Mouse (Mus musculus) spleen, adult 12 weeks (tissue): ENCODE data around the gene Plk1.
A peak's percentile ranks its signal among the peaks of the same experiment; 100 is the strongest.

Experiments
- DNase-seq: peaks from one replicate; pipeline ENCODE4 v3.0.0; 2022; ENCODE audit warnings: low spot score

Plk1 gene

DNA sequence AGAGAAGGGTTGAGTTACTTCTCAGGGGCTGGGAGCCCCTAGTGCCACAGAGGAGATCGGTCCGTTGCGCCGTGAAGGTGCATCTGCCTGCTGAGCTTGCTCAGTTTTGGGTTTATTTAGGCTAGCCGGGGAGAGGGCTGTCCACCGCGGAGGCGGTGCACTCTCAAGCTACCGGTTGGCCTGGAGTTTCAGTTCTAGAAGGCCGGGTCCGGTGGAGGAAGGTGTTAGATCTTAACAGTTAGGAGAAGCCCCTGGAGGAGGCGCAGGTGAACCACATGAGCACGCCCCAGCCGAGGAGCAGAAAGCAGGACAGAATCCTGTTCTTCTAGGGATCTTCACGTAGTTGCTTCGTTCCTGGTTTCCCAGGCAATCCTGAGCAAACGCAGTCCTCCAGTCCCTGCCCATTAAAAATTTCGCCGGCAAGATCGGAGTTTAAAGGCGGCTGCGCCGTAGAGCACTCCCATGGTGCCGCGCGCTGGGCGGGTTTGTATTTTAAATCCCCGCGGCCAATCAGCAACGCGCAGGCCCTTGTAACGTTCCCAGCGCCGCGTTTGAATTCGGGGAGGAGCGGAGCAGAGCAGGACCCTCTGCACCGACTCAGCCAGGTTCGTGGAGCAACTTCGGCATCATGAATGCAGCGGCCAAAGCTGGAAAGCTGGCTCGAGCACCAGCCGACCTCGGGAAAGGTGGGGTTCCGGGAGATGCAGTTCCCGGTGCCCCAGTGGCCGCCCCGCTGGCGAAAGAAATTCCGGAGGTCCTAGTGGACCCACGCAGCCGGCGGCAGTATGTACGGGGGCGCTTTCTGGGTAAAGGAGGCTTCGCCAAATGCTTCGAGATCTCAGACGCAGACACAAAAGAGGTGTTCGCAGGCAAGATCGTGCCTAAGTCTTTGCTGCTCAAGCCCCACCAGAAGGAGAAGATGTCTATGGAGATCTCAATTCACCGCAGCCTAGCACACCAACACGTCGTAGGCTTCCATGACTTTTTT lies at the start of gene Plk1:
Gene Plk1 (plus strand): TSS at position 525 of the 988 bp plus-strand sequence.
- DNase-seq: peak; percentile 73

DNA sequence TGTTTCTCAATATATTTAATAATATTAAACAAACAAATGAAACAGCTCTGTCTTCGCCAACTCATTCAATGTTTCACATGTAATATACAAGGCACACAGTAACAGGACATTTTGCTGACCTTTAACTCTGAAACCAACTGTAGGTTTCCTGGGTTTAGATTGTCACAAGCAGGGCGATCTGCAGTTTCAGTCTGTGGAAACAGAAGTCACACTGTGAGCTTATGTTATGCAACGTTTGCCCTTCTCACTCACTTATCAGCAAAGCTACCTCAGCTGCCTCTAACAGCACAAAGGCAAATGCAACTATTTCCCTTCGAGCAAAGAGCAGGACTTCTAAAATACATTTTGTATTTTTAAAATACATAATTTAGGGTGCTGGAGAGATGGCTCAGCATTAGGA lies 35.7 kb upstream of the Plk1 start:
- DNase-seq: no peak

DNA sequence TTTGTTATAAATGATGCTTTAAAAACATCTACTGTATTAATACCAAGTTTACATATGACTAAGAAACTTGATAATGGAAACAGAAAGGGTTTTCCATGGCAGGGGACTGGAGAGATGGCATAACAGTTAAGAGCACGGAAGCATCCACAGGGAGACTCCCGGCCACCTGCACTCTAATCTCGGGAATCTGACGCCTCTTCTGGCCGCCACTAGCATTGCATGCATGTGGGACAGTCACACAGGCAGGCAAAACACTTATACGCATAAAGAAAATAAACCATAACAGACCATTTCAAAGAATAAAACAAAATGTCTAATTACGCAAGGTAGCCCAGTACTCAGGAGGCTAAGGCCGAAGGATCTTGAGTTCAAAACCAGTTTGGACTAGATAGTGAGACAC lies 33.6 kb upstream of the Plk1 start:
- DNase-seq: no peak

DNA sequence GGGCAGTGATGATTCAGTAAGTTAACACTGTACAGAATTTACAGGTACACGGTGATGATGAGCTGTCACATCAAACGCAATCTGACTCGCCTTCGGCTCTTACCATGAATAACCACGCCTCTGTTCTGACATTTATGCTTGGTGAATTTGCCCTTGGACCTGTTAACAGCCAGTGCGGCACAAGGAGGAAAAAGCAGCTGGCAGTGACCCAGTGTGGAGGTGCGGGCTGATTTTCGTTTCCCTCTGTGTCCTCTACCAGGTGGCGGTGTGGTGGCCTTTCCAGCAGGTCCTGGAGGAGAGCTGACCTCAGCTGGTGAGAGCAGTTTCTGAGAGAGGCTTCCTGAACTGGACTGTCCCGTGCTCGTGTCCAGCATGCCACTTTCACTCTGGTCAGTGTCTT lies 32.3 kb upstream of the Plk1 start:
- DNase-seq: no peak

DNA sequence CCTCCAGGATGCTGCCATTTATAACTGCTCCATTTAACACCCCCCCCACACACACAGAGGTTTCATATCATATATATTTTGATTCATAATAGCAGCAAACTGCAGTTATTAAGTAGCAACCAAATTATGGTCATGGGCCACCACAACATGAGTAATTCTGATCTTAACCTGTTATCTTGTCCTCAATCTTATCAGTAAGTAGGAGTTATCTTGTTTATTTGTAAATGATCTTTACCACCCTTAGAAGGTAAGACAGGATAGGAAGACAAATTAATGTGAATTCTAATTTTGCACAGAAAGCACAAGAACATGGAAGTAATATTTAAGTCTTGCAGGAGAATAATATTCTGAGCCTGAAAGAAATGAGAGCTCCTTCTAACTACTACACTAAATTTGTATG lies 27.4 kb upstream of the Plk1 start:
- no peak for DNase-seq

DNA sequence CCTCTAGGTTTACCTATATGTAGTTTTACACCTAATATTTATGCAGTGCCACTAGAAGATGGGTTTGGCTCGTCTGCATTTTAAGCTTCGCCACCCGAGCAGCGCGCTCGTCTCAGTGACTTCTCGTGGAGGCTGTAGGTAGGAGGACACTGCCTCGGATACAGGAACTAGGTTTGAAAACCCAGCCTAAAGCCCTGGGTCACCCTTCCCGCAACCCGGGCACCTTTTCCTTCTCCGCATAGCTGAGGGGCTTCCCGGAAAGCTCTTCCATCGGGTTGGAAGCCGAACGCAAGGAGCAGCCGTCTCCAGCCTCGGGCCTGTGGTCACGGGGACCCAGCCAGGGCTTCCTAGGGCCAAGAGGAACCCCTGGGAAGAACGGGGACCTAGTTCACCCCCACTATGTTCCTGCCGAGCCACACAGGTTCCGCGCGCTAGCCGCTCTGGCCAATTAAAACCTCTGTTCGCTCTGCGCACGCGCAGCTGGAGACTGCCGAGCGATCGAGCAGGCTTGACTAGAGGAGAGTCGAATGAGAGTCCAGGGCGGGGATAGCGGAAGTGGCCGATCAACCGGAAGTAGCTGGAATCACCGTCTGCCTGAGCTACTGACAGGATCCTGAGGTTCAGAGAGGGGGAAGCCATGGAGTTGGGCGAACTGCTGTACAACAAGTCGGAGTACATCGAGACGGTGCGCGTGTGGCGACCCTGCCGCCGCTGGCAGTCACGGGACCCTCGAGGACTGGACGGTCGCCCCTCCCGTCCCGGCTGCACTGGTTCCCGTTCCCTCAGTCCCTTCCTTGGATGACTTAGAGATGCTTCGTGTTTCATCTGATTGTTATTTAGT lies 26.5 kb upstream of the Plk1 start, which contains the start of the genes Palb2 and Dctn5:
Gene Palb2 (minus strand): TSS at position 489 of the 841 bp plus-strand sequence.
Gene Dctn5 (plus strand): TSS at position 545 of the 841 bp plus-strand sequence.
- DNase-seq: peak; percentile 85

DNA sequence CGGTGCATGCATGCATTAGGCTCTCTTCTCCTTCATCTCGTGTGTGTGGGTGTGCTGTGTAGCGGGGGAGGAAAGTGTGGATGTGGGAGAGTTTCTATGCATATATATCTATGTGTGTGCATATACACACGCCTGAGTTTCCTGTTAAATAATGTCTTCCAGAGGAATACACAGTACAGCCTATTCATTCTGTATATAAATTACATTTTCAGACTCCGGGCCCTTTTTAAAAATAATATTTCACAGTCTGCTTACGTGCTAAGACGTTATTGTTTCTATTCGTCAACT lies 26.0 kb upstream of the Plk1 start:
- no peak for DNase-seq

DNA sequence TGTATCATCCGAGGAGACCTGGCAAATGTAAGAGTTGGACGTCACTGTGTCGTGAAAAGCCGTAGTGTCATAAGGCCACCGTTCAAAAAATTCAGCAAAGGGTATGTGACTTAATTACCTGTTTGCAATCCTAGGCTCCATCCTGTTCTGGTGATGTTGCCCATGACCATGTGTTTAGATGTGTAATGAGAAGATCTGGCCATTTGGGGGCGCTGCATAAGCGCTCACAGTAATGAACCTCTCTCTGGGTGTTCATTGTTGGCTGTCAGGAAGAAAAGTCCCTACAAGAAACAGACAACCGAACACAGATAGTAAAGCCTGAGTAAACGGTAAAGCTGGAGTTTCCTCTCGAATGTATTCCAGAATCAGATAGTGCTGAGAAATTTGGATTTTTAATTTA lies 24.2 kb upstream of the Plk1 start:
- peak; percentile 8 for DNase-seq

DNA sequence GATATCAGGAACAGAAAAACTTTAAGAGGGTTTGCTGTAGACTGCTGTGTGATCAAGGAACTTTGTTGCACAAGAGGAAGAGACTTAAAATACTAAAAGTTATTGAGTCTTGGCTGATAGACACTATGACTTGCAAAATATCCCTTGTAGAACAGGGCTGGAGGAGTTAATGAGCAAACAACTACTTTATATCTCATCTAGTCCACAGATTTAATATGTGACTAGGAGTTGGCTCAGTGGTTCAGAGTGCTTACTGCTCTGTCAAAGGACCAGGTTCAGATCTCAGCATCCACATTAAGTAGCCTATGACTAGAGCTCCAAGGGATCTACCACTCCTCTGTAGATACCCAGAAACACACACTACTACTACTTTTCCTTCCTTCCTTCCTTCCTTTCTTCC lies 22.2 kb upstream of the Plk1 start:
- no peak for DNase-seq

DNA sequence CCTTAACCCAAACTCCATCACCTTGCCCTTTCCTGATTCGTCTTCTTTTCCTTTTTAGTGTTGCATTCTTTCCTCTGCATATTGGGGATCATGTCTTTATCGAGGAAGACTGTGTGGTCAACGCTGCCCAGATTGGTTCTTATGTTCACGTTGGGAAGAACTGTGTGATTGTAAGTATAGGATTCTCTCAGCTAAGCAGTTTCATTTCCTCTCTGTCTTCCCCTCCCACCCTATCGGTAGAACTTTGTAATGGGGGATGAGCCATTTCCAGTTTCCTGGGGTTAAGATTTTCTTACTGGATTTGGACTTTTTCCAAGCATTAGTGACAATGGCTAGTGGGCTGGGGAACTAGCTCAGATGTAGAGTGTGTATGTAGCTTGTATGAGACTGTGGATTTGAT lies 21.0 kb upstream of the Plk1 start:
- no peak for DNase-seq

DNA sequence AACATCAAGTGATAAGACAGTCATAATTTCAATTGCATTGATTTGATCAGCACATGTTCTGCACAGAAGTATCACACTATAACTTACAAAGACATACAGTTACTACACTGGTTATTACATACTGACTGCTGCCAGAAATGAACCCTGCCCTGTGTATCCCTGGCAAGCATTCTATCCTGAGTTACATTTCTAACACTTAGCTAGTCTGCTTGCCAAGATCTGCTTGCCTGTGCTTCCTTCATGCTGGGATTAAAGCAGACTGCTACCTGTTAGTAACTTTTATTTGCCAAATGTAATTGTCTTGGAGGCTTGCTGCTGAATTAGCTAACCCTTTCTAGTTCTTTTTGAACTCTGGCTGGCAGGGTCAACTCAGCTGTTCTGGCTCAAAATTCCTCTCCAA lies 18.2 kb upstream of the Plk1 start:
- DNase-seq: no peak

DNA sequence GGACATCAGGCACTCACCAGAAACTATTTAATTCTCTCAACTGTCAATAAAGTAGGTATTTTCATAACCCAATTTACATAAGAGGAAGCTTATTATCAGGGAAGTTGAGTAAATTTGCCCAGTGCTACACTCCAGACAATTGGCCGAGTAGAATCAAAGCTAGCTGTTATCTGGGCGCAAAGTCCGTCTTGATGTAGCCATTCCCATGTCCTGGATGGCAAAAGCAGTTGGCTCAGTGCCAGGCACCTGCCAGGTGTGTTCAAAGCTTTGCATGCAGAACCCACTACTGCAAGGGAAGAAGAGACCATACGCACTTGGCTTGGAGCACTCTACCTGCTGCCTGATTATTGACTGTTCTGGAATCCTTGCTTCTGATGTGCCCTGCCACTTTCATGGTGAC lies 6.8 kb upstream of the Plk1 start:
- DNase-seq: no peak

DNA sequence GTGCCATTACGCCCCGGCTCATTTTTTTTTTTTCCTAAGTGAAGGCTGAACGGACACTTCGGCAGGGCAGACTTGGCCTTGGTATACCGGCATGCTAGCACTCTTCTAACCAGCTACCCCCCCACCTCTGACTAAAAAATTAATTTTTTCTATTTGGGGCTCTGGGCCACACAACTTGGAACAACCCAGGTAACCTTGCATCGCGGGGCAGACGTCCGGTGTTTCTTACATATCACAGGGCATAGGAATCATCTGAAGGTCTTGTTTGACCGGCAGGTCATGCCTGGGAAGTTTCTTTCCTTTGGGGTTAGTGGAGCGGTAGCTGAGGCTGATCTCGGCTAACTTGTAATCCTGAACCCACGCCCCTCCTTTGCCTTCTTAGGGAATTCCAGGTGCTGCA lies 751 bp upstream of the Plk1 start:
- no peak for DNase-seq

DNA sequence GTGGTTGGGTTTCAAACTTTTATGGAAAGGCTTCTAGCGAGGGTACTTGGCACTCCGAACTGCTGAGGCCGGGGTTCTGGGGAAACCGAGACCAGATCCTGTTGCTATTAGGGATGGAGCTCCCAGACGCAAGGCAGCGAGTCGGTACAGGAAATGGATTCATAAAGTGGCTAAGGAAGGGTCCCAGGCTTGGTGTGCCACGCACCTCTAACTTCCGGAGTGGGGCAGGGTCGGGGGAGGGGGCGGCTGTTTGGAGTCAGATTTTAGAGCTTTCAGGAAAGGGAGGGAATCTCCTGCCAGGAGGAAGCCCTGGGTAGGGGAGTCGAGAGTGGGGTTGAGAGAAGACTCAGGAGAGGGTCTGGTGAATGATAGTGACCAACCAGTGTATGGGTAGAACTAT lies 798 bp downstream of the Plk1 start:
- no peak for DNase-seq

DNA sequence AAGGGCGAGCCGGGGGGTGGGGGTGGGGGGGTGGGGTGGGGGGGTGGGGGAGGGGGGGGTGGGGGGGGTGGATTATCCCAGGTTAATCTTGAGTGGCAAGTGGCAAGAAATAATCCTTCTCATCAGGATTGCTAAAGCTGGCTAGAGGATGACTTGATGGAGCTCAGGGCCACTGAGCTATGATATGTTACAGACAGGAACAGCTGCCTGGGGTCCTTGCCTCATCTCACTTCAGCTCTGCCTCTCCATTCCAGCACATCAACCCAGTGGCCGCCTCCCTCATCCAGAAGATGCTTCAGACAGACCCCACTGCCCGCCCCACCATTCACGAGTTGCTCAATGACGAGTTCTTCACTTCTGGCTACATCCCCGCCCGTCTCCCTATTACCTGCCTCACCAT lies 4.5 kb downstream of the Plk1 start:
- DNase-seq: no peak

DNA sequence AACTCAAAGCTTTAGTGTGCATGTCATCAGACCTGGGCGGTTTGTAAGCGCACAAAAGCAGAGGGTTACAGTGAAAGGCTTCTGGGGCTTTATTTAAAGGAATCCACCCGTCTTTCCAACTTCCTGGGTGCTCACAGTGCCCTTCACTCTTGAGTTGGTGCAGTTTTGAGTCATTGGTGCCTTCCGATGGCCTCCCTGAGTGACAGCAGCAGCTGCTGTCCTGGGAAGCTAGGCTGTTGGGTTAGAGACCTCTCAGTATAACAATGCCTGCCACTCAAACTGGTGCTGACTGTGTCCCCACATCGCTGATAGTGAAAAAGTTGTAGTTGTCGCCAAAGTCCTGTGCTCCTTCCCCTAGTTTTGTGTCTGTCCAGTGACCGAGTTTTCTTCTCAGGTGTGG lies 8.0 kb downstream of the Plk1 start:
- DNase-seq: no peak

DNA sequence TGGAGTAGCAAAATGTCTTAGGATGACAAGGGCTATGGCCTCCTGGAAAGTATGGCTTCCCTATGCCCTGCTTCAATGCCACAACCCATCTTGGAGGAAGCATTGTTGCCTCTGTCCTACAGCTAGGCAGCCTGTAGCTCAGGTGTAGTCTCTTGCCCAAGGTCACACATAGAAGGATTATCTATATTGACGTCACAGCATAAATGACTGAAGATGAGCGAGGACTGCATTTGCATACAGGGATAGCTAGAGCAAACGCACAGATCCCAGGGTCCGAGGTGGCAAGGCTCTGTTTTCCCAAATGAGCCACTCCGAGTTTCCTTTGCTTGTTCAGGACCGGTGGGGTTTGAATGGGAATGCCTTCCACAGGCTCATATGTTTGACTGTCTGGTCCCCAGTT lies 11.5 kb downstream of the Plk1 start:
- no peak for DNase-seq

DNA sequence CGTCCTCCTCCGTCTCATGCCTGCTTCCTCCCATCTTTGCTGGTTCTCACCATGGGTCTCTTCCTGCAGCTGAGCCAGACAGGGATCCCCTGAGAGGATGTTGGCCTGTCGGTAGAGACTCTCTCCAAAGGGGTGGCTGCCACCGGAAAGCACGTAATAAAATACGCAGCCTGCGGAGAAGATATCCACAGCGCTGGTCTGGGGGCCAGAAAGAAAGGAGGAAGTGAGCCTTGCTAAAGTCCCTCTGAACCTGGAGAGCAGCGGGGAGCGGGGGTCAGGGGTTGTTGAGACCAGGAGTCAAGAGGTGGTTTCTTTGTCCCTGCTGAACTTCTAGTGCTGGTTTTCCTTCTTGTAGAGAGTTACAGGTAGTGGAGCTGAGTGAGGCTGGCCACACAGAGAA lies 12.4 kb downstream of the Plk1 start:
- no peak for DNase-seq

DNA sequence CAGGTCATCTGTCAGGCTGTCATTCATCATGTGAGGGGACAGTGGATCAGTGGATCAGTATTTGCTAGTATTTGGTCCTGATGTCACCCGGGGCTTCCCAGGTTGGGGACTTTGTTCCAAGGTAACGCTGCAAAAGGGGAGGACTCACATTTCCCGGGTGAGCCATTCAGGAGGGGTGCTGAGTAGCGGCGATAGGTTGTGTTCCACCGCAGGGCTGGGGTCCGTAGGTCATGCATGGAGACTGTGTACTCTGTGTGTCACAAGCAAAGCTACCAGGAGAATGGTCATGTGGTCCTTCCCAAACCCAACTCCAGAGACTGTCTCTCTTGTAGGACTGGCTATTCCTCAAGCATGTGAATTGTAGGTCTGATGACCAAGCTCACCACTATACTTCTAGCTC lies 21.5 kb downstream of the Plk1 start:
- no peak for DNase-seq

DNA sequence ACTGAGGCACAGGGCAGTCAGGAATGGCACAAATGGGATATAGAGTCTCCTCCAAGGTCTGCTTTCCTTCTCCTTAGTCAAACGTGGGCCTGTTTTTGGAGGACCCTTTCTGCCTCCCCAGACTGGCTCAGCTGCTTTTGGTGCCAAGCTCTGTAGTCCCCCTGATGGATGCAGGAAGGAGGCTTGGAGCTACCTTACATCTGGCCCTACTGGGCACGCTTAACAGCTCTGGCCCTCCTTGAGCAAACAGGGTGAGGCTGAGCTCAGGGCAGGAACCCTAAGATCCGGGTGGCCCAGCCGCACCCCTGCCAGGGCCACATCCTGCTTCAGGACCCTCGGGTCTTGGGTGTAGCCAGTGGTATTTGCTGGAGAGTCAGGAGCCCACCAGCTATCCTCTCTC lies 25.3 kb downstream of the Plk1 start:
- no peak for DNase-seq

DNA sequence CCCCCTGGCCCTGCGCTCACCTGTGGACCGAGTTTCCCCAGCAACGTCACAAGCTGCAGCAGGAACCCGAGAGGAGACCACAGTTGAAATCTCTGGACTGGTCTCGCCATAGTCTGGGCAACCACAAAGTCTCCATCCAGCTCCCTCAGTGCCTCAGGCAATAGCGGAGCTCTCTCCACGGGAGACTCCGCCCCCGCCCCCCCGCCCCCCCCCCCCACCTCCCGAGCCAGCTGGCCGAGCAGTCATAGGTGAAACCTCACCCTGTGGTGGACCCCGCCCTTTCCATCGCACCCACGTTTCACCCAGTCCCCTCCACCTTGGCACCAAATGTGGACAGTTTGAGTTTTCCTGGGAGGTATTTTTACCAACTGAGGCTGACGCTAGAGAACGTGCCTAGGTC lies 26.8 kb downstream of the Plk1 start, which contains the start of gene Ern2:
Gene Ern2 (minus strand): TSS at position 165 of the 400 bp plus-strand sequence.
- no peak for DNase-seq

DNA sequence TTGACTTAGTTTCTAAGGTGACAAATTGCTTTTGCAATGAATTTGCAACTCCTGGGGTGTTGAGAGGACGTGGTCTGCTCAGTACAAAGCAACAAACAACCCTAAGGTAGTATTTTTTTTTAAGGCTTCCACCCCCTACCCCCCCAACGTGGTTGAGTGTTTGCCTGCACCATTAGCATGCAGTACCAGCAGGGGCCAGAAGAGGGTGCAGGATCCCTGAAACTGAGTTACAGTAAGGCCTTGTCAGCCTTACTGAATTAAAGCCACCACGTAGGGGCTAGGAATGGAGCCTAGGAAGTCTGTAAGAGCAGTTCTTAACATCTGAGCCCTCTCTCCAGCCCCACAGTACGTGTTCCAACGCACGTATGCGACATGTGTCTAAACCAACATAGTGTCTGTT lies 30.2 kb downstream of the Plk1 start:
- peak; percentile 54 for DNase-seq

DNA sequence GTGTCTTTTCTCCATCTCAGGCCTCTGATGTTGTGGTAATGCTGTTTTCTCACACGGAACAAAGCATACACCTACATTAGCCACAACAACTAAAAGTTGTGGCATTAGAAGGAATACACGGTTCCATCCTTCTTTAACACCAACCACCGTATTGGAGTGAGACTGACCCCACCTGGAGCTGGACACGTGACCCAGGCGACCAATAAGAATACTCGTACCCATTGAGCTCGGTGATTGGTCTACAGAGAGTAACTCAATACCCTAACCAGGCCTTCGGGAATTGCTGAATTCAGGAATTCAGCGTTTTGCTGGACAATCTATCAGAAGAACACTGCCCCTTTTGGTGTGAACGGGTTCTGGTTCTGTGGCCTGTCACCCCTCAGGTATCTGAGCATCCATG lies 31.9 kb downstream of the Plk1 start:
- DNase-seq: no peak
